Mouse (Mus musculus) hindbrain, embryonic 15.5 days (tissue): ENCODE measurements around the gene Tmem221. TPM values are rescaled to one million over a fixed set of nuclear protein-coding genes. Genes with fewer than 3 reads are reported as not detected.

Source experiments
- ATAC-seq: fragments of 200-750 bp; cut with Nextera tagmentation; 2 replicates; pipeline ENCODE4 v1.8.0; 2017; ENCODE audit warnings: low read depth, moderate number of reproducible peaks, moderate TSS enrichment; ENCODE audit not compliant: low FRiP score
- H3K27ac ChIP-seq: fragments of 300-500 bp; sonication (generic); replicated peaks from 2 replicates; pipeline ENCODE4 v1.5.1; 2015; ENCODE audit warnings: mild to moderate bottlenecking, inconsistent platforms
- H3K27me3 ChIP-seq: fragments of 300-500 bp; sonication (generic); 2 replicates; pipeline ENCODE4 v1.6.1; 2015; ENCODE audit warnings: control low read depth, inconsistent platforms
- H3K36me3 ChIP-seq: fragments of 300-500 bp; sonication (generic); 2 replicates; pipeline ENCODE4 v1.6.1; 2015; ENCODE audit warnings: control low read depth, inconsistent platforms
- H3K4me1 ChIP-seq: fragments of 300-500 bp; sonication (generic); replicated peaks from 2 replicates; pipeline ENCODE4 v1.6.1; 2015; ENCODE audit warnings: control low read depth, inconsistent platforms
- H3K4me2 ChIP-seq: fragments of 300-500 bp; sonication (generic); 2 replicates; pipeline ENCODE4 v1.6.1; 2015; ENCODE audit warnings: moderate library complexity, mild to moderate bottlenecking, inconsistent platforms
- H3K4me3 ChIP-seq: fragments of 300-500 bp; sonication (generic); 2 replicates; pipeline ENCODE4 v1.5.1; 2015; ENCODE audit warnings: mild to moderate bottlenecking, inconsistent platforms
- H3K9ac ChIP-seq: fragments of 300-500 bp; sonication (generic); 2 replicates; pipeline ENCODE4 v1.6.1; 2015; ENCODE audit warnings: inconsistent platforms
- H3K9me3 ChIP-seq: fragments of 300-500 bp; sonication (generic); 2 replicates; pipeline ENCODE4 v1.6.1; 2016; ENCODE audit warnings: control low read depth, inconsistent platforms
- WGBS: fragments of 180-500 bp; shearing (Covaris S2); methylation state at CpG from one replicate; pipeline ENCODE4 v1.1.7; 2015; 5-methylcytosine and 5-hydroxymethylcytosine counted together
- polyA plus RNA-seq: library from polyadenylated mRNA; unstranded; fragments of >200 nt; fragmentation: Nextera tagmentation; extraction: Ambion mirVana; gene quantifications from 2 replicates; pipeline ENCODE4 v1.2.1, GENCODE M21; 2015

Tmem221 gene
- polyA plus RNA-seq, 1 experiment from 2014 or later: 0.21 TPM

GRCm38 (mm10) chr8:71593556-71594323 is 35.1 kb upstream of the Tmem221 start:
- Histone ChIP-seq H3K27me3 (no peaks in the 10 kb centered on the region), H3K4me1 (peaks cover 34% of the 10 kb centered on the region), H3K36me3 (no peaks in the 10 kb centered on the region), H3K27ac (peak overlapping the region; percentile 99; the same call in 1 of the 2 replicates), H3K9ac (peak overlapping the region; percentile 2; the same call in 1 of the 2 replicates), H3K9me3 (no peaks in the 10 kb centered on the region), H3K4me3 (no peak overlapping the region; the same call in 1 of the 2 replicates), H3K4me2 (peak overlapping the region; percentile 97; the same call in 1 of the 2 replicates)
- ATAC-seq: no peak
- 95% methylated on average over 8 of the region's 8 CpGs for WGBS

- ATAC-seq: peak; percentile 77
- no peaks in the 10 kb centered on the region for H3K36me3 ChIP-seq
- H3K9ac ChIP-seq: peak overlapping the region; percentile 94
- H3K9me3 ChIP-seq: no peaks in the 10 kb centered on the region
- WGBS: 5% methylated on average over 60 of the region's 60 CpGs
- H3K27ac ChIP-seq: peak overlapping the region; percentile 99
- H3K4me2 ChIP-seq: peak overlapping the region; percentile 97
- peak overlapping the region; percentile 83 for H3K4me3 ChIP-seq
- peaks cover 34% of the 10 kb centered on the region for H3K4me1 ChIP-seq
- no peaks in the 10 kb centered on the region for H3K27me3 ChIP-seq
Observed at GRCm38 (mm10) chr8:71592374-71593170, 33.9 kb upstream of the Tmem221 start.

GRCm38 (mm10) chr8:71591471-71592373 is 33.1 kb upstream of the Tmem221 start, which contains the start of gene Pgls:
Gene Pgls, plus strand, starts transcription at chr8:71592176.
- H3K9me3 ChIP-seq: no peaks in the 10 kb centered on the region
- WGBS: under 1% methylated on average over 71 of the region's 71 CpGs
- peaks cover 34% of the 10 kb centered on the region for H3K4me1 ChIP-seq
- ATAC-seq: peak; percentile 87
- peak within 1 kb of the TSS; percentile 97 for H3K4me2 ChIP-seq
- peak within 1 kb of the TSS; percentile 94 for H3K9ac ChIP-seq
- H3K36me3 ChIP-seq: peaks cover under 1% of the 10 kb centered on the region; the same call in 1 of the 2 replicates
- H3K27me3 ChIP-seq: no peaks in the 10 kb centered on the region
- H3K27ac ChIP-seq: peak within 1 kb of the TSS; percentile 99
- peak within 1 kb of the TSS; percentile 83 for H3K4me3 ChIP-seq

- no peak for ATAC-seq
- H3K4me1 ChIP-seq: peaks cover 33% of the 10 kb centered on the region
- WGBS: 27% methylated on average over 5 of the region's 5 CpGs
Observed at GRCm38 (mm10) chr8:71591017-71591416, 32.3 kb upstream of the Tmem221 start.

GRCm38 (mm10) chr8:71588762-71589161 is 30.1 kb upstream of the Tmem221 start:
- ATAC-seq: no peak
- Histone ChIP-seq H3K4me3 (no peak overlapping the region), H3K9me3 (no peaks in the 10 kb centered on the region), H3K36me3 (peaks cover 29% of the 10 kb centered on the region), H3K4me1 (peaks cover 23% of the 10 kb centered on the region), H3K27me3 (no peaks in the 10 kb centered on the region), H3K27ac (no peak overlapping the region), H3K4me2 (no peak overlapping the region), H3K9ac (no peak overlapping the region)
- WGBS: 60% methylated on average over 3 of the region's 3 CpGs

More at GRCm38 (mm10) chr8:71591017-71591416, 32.3 kb upstream of the Tmem221 start:
- peak overlapping the region; percentile 97 for H3K4me2 ChIP-seq
- peak overlapping the region; percentile 83 for H3K4me3 ChIP-seq
- H3K27me3 ChIP-seq: no peaks in the 10 kb centered on the region
- H3K36me3 ChIP-seq: peaks cover 7% of the 10 kb centered on the region
- peak overlapping the region; percentile 99 for H3K27ac ChIP-seq
- no peaks in the 10 kb centered on the region for H3K9me3 ChIP-seq
- peak overlapping the region; percentile 94 for H3K9ac ChIP-seq

GRCm38 (mm10) chr8:71586891-71587290 is 28.2 kb upstream of the Tmem221 start:
- 80% methylated on average over 2 of the region's 2 CpGs for WGBS
- no peak overlapping the region for H3K9ac ChIP-seq
- H3K4me2 ChIP-seq: no peak overlapping the region
- H3K9me3 ChIP-seq: no peaks in the 10 kb centered on the region
- no peak for ATAC-seq
- H3K27ac ChIP-seq: no peak overlapping the region
- H3K36me3 ChIP-seq: peaks cover 33% of the 10 kb centered on the region
- H3K27me3 ChIP-seq: no peaks in the 10 kb centered on the region
- H3K4me3 ChIP-seq: no peak overlapping the region
- H3K4me1 ChIP-seq: peaks cover 10% of the 10 kb centered on the region

- no peak overlapping the region for H3K27ac ChIP-seq
- H3K4me2 ChIP-seq: no peak overlapping the region
- no peak overlapping the region for H3K4me3 ChIP-seq
- no peak; the same call in 1 of the 2 replicates for ATAC-seq
- H3K36me3 ChIP-seq: peaks cover 32% of the 10 kb centered on the region
- peaks cover 6% of the 10 kb centered on the region; the same call in 1 of the 2 replicates for H3K4me1 ChIP-seq
- WGBS: 25% methylated on average over 9 of the region's 9 CpGs
- H3K27me3 ChIP-seq: no peaks in the 10 kb centered on the region
- no peak overlapping the region for H3K9ac ChIP-seq
- H3K9me3 ChIP-seq: no peaks in the 10 kb centered on the region
Observed at GRCm38 (mm10) chr8:71580201-71580600, 21.5 kb upstream of the Tmem221 start.

- WGBS: 82% methylated on average over 14 of the region's 14 CpGs
- no peak for ATAC-seq
- Histone ChIP-seq H3K27me3 (no peaks in the 10 kb centered on the region), H3K9ac (no peak overlapping the region), H3K27ac (0 out of 2 replicates have a peak overlapping the region, but pooled peaks have one; percentile 31), H3K4me2 (no peak overlapping the region), H3K36me3 (peaks cover 24% of the 10 kb centered on the region), H3K9me3 (no peaks in the 10 kb centered on the region), H3K4me1 (peaks cover 6% of the 10 kb centered on the region; the same call in 1 of the 2 replicates), H3K4me3 (no peak overlapping the region)
Observed at GRCm38 (mm10) chr8:71579476-71579875, 20.8 kb upstream of the Tmem221 start.

GRCm38 (mm10) chr8:71579009-71579408 is 20.3 kb upstream of the Tmem221 start:
- peaks cover 6% of the 10 kb centered on the region; the same call in 1 of the 2 replicates for H3K4me1 ChIP-seq

GRCm38 (mm10) chr8:71577856-71578387 is 19.3 kb upstream of the Tmem221 start:
- Histone ChIP-seq H3K4me3 (no peak overlapping the region), H3K36me3 (peaks cover 17% of the 10 kb centered on the region), H3K27ac (no peak overlapping the region), H3K4me1 (peaks cover 11% of the 10 kb centered on the region), H3K9ac (no peak overlapping the region), H3K4me2 (no peak overlapping the region), H3K9me3 (no peaks in the 10 kb centered on the region), H3K27me3 (no peaks in the 10 kb centered on the region)
- 82% methylated on average over 4 of the region's 4 CpGs for WGBS
- ATAC-seq: no peak

More at GRCm38 (mm10) chr8:71579009-71579408, 20.3 kb upstream of the Tmem221 start:
- H3K4me2 ChIP-seq: no peak overlapping the region
- H3K36me3 ChIP-seq: peaks cover 20% of the 10 kb centered on the region
- ATAC-seq: no peak
- H3K4me3 ChIP-seq: no peak overlapping the region
- no peak overlapping the region for H3K9ac ChIP-seq
- no peaks in the 10 kb centered on the region for H3K9me3 ChIP-seq
- H3K27me3 ChIP-seq: no peaks in the 10 kb centered on the region
- 84% methylated on average over 1 of the region's 1 CpGs for WGBS
- no peak overlapping the region for H3K27ac ChIP-seq

GRCm38 (mm10) chr8:71575020-71575419 is 16.3 kb upstream of the Tmem221 start:
- H3K27ac ChIP-seq: no peak overlapping the region
- H3K27me3 ChIP-seq: no peaks in the 10 kb centered on the region
- no peak for ATAC-seq
- no peaks in the 10 kb centered on the region for H3K9me3 ChIP-seq
- H3K9ac ChIP-seq: no peak overlapping the region
- H3K4me3 ChIP-seq: no peak overlapping the region
- H3K36me3 ChIP-seq: no peaks in the 10 kb centered on the region
- 71% methylated on average over 1 of the region's 1 CpGs for WGBS
- no peak overlapping the region for H3K4me2 ChIP-seq
- peaks cover 33% of the 10 kb centered on the region for H3K4me1 ChIP-seq
